Mouse (Mus musculus): ENCODE data around the gene Gm3194.
"Not testable (repeated sequence)": the region's sequence is repeated elsewhere in the genome, so short reads cannot be mapped to it uniquely, and the experiment has no call there.

Gm3194 gene

GRCm38 (mm10) chr14:5455367-5455766, at the start of gene Gm3194:
TSS of gene Gm3194 (minus strand) at chr14:5455467.
- DNase-seq, result not testable (repeated sequence)

- not testable (repeated sequence) for DNase-seq
Observed at GRCm38 (mm10) chr14:5501374-5501773, 46.1 kb upstream of the Gm3194 start, which contains the start of gene Gm3488. TSS of gene Gm3488 (plus strand) at chr14:5501674.

- not testable (repeated sequence) for DNase-seq
Observed at GRCm38 (mm10) chr14:5483907-5484306, 28.6 kb upstream of the Gm3194 start, which contains the start of gene Gm3187. TSS of gene Gm3187 (plus strand) at chr14:5484207.

GRCm38 (mm10) chr14:5477730-5478129, 22.5 kb upstream of the Gm3194 start, which contains the start of gene Gm8246:
TSS of gene Gm8246 (minus strand) at chr14:5477830.
- DNase-seq, result not testable (repeated sequence)

- DNase-seq, result not testable (repeated sequence)
Observed at GRCm38 (mm10) chr14:5460469-5460868, 5.2 kb upstream of the Gm3194 start.

GRCm38 (mm10) chr14:5388949-5389348, 66.3 kb downstream of the Gm3194 start, which contains the start of gene Gm3500:
TSS of gene Gm3500 (minus strand) at chr14:5389049.
- not testable (repeated sequence) for DNase-seq

All from right cerebral cortex, postnatal 25 days (tissue).